Mouse (Mus musculus) embryonic facial prominence, embryonic 12.5 days (tissue): Measurements from ENCODE around the gene Arid3a. TPM values are rescaled to one million over a fixed set of nuclear protein-coding genes. Genes with fewer than 3 reads are reported as not detected.

Source experiments
- ATAC-seq: fragments of 200-750 bp; cut with Nextera tagmentation; 2 replicates; pipeline ENCODE4 v1.8.0; 2017; ENCODE audit not compliant: insufficient number of reproducible peaks, insufficient read depth, low FRiP score, low TSS enrichment
- H3K27ac ChIP-seq: fragments of 300-500 bp; sonication (generic); 2 replicates; pipeline ENCODE4 v1.5.1; 2016; ENCODE audit warnings: mild to moderate bottlenecking
- H3K27me3 ChIP-seq: fragments of 300-500 bp; sonication (generic); 2 replicates; pipeline ENCODE4 v1.6.1; 2016; ENCODE audit warnings: mild to moderate bottlenecking, moderate library complexity
- H3K36me3 ChIP-seq: fragments of 300-500 bp; sonication (generic); 2 replicates; pipeline ENCODE4 v1.6.1; 2016; ENCODE audit warnings: mild to moderate bottlenecking
- H3K4me1 ChIP-seq: fragments of 300-500 bp; sonication (generic); 2 replicates; pipeline ENCODE4 v1.6.1; 2016
- H3K4me2 ChIP-seq: fragments of 300-500 bp; sonication (generic); replicated peaks from 2 replicates; pipeline ENCODE4 v1.6.1; 2016; ENCODE audit warnings: mild to moderate bottlenecking, moderate library complexity
- H3K4me3 ChIP-seq: fragments of 300-500 bp; sonication (generic); 2 replicates; pipeline ENCODE4 v1.5.1; 2016; ENCODE audit warnings: mild to moderate bottlenecking
- H3K9ac ChIP-seq: fragments of 300-500 bp; sonication (generic); 2 replicates; pipeline ENCODE4 v1.6.1; 2016; ENCODE audit warnings: mild to moderate bottlenecking, moderate library complexity
- H3K9me3 ChIP-seq: fragments of 300-500 bp; sonication (generic); 2 replicates; pipeline ENCODE4 v1.6.1; 2016; ENCODE audit warnings: mild to moderate bottlenecking, moderate library complexity
- WGBS: fragments of 180-500 bp; shearing (Covaris S2); methylation state at CpG from one replicate; pipeline ENCODE4 v1.1.7; 2016; 5-methylcytosine and 5-hydroxymethylcytosine counted together
- polyA plus RNA-seq: library from polyadenylated mRNA; unstranded; fragments of >200 nt; fragmentation: Nextera tagmentation; extraction: Ambion mirVana; gene quantifications from 2 replicates; pipeline ENCODE4 v1.2.1, GENCODE M21; 2016

The Arid3a gene
- polyA plus RNA-seq, 1 experiment from 2014 or later, result 4.9 TPM

DNA sequence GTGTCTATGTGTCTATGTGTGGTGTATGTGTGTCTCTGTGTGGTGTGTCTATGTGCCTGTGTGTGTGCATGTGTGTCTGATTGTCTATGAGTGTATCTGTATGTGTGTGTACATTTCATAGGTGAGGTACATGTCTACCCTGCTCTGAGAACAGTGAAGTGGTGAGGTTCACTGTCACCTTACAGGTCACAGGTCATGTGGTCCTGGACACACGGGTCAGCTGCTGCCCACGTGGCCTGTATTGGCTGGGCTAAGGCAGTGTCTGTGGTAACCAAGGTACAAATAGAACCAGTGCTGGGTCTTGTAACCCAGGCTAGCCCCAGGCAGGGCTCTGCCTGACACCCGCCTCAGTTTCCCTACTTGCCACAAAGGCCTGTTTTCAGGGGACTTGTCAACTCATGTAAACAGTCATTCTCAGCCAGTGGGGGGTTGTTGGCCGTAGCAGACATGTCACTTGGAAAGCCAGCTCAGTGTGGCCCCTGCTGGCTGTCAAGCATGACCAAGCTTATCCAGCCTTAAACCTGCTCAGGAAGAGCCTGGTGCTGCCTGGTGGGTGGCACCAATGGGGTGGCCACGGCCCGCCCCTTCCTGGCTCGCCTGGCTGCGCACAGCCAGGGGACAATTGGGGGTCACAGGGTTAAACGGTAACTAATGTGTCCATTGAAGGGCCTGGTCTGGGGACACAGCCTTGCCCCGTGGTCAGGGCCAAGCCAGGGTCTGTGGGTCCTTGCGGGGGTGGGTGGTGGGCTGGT lies 11.1 kb downstream of the Arid3a start:
- Histone ChIP-seq H3K9ac (no peak overlapping the region), H3K4me1 (peaks cover 21% of the 10 kb centered on the region), H3K36me3 (peaks cover 54% of the 10 kb centered on the region; the same call in 1 of the 2 replicates), H3K4me2 (no peak overlapping the region), H3K9me3 (no peaks in the 10 kb centered on the region), H3K4me3 (no peak overlapping the region), H3K27ac (no peak overlapping the region), H3K27me3 (no peaks in the 10 kb centered on the region)
- no peak for ATAC-seq
- WGBS, result 42% methylated on average over 11 of the region's 11 CpGs

DNA sequence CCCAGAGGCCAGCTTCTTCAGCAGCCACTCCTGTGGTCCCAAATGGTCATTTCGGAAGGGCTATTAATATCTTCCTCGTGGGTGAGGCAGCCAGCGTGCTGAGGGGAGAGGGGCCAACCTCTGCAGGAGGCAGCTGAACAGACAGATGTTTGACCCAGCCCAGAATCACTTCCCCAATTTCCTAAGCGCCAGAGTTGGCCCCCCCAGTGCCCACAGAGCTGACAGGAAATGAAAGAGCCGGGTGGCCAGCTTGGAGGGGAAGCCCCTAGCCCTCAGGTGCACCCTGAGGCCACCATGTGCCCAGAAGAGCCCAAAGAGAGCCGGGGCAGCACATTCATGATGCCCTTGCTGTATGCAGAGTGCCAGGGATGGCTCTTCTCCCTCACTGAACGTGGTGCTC lies 13.9 kb downstream of the Arid3a start:
- no peak overlapping the region for H3K4me3 ChIP-seq
- H3K4me2 ChIP-seq, result no peak overlapping the region
- H3K4me1 ChIP-seq, result peaks cover 26% of the 10 kb centered on the region
- H3K27me3 ChIP-seq, result no peaks in the 10 kb centered on the region
- no peak overlapping the region for H3K27ac ChIP-seq
- no peak overlapping the region for H3K9ac ChIP-seq
- H3K36me3 ChIP-seq, result peaks cover 40% of the 10 kb centered on the region; the same call in 1 of the 2 replicates
- ATAC-seq, result no peak
- WGBS, result 63% methylated on average over 7 of the region's 7 CpGs
- H3K9me3 ChIP-seq, result no peaks in the 10 kb centered on the region

- H3K4me1 ChIP-seq, result peaks cover 32% of the 10 kb centered on the region
- H3K9ac ChIP-seq, result no peak overlapping the region
- H3K27me3 ChIP-seq, result no peaks in the 10 kb centered on the region
- WGBS, result 80% methylated on average over 1 of the region's 1 CpGs
- peaks cover 22% of the 10 kb centered on the region; the same call in 1 of the 2 replicates for H3K36me3 ChIP-seq
- no peak overlapping the region for H3K27ac ChIP-seq
- H3K4me2 ChIP-seq, result no peak overlapping the region
- H3K4me3 ChIP-seq, result no peak overlapping the region
- no peaks in the 10 kb centered on the region for H3K9me3 ChIP-seq
- no peak for ATAC-seq
Measured at GRCm38 (mm10) chr10:79942988-79943387, 16.1 kb downstream of the Arid3a start.

- H3K27me3 ChIP-seq, result no peaks in the 10 kb centered on the region
- H3K4me3 ChIP-seq, result no peak overlapping the region
- peaks cover 32% of the 10 kb centered on the region for H3K4me1 ChIP-seq
- peaks cover 21% of the 10 kb centered on the region for H3K36me3 ChIP-seq
- H3K9me3 ChIP-seq, result no peaks in the 10 kb centered on the region
- H3K27ac ChIP-seq, result no peak overlapping the region
- H3K4me2 ChIP-seq, result no peak overlapping the region
- no peak overlapping the region for H3K9ac ChIP-seq
- WGBS, result 83% methylated on average over 9 of the region's 9 CpGs
- ATAC-seq, result no peak
Measured at GRCm38 (mm10) chr10:79943471-79943901, 16.6 kb downstream of the Arid3a start.

DNA sequence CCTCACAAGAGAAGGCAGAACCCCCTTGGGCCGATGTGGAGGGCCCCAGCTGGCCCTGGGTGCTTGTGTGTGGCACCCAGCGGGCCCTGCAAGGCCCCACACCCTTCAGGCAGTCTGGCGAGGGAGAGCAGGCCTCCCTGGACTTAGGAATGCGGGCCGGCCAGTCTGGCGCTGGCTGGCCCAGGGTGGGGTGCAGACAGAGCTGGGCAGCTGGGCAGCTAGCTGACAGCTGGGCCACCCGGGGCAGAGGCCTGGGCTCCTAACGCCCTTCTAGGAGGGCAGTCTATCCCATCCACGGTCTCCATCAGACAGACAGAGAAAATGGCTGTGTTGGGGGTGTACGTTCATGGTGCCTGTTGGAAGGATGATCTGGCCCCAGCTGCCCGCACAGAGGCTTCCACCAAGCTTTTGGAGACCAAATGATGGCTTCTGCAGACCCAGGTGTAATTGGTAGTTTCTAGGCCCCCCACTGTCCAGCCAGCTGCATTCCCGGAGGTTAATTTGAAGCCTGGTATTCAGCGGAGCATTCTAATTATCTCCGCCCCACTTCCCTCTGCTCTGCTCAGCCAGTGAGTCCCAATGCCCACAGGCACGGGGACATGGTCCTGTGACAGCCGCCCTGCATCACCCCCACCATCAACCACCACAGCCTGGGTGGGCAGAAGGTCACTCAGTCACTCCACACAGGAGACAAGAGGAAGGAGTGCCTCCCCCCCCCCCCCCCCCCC lies 18.8 kb downstream of the Arid3a start:
- Histone ChIP-seq H3K9ac (0 out of 2 replicates have a peak overlapping the region, but pooled peaks have one; percentile 25), H3K27me3 (no peaks in the 10 kb centered on the region), H3K4me1 (peaks cover 32% of the 10 kb centered on the region), H3K4me3 (no peak overlapping the region), H3K9me3 (no peaks in the 10 kb centered on the region), H3K4me2 (peak overlapping the region; percentile 10; the same call in 1 of the 2 replicates), H3K36me3 (peaks cover 33% of the 10 kb centered on the region), H3K27ac (peak overlapping the region; percentile 73)
- 19% methylated on average over 16 of the region's 16 CpGs for WGBS
- no peak for ATAC-seq

GRCm38 (mm10) chr10:79946752-79947322 lies 20.0 kb downstream of the Arid3a start:
- H3K4me1 ChIP-seq, result peaks cover 32% of the 10 kb centered on the region
- ATAC-seq, result no peak

DNA sequence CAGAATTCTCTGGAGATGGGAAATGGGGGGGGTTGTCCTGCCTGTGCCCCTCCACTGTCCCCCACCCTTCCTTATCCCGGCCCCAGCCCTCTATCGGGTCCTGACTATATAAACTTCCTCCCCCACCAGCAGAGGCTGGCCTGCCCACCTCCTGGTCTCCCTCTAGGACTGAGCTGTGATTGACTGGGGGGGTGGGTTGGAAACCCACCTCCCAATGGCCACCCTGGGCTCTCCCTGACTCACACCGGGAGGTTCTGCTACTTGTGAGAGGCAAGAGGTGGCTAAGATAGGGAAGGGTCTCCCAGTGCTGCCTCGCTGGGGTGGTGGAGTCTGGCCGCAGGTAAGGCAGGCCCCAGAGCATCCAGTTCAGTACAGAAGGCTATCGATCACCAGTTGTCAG lies 20.7 kb downstream of the Arid3a start:
- Histone ChIP-seq H3K36me3 (peaks cover 39% of the 10 kb centered on the region), H3K27ac (0 out of 2 replicates have a peak overlapping the region, but pooled peaks have one; percentile 73), H3K4me1 (peaks cover 32% of the 10 kb centered on the region), H3K4me3 (no peak overlapping the region), H3K4me2 (no peak overlapping the region), H3K27me3 (no peaks in the 10 kb centered on the region), H3K9ac (no peak overlapping the region), H3K9me3 (no peaks in the 10 kb centered on the region)
- no peak for ATAC-seq
- 65% methylated on average over 6 of the region's 6 CpGs for WGBS

More at GRCm38 (mm10) chr10:79946752-79947322, 20.0 kb downstream of the Arid3a start:
- no peaks in the 10 kb centered on the region for H3K27me3 ChIP-seq
- 10% methylated on average over 7 of the region's 7 CpGs for WGBS
- H3K4me3 ChIP-seq, result 0 out of 2 replicates have a peak overlapping the region, but pooled peaks have one; percentile 0
- no peaks in the 10 kb centered on the region for H3K9me3 ChIP-seq
- H3K4me2 ChIP-seq, result no peak overlapping the region
- 0 out of 2 replicates have a peak overlapping the region, but pooled peaks have one; percentile 25 for H3K9ac ChIP-seq
- H3K27ac ChIP-seq, result peak overlapping the region; percentile 73
- peaks cover 40% of the 10 kb centered on the region for H3K36me3 ChIP-seq

GRCm38 (mm10) chr10:79949873-79950272 lies 23.0 kb downstream of the Arid3a start:
- H3K4me3 ChIP-seq, result no peak overlapping the region
- 83% methylated on average over 4 of the region's 4 CpGs for WGBS
- H3K27ac ChIP-seq, result no peak overlapping the region
- no peak overlapping the region for H3K9ac ChIP-seq
- no peaks in the 10 kb centered on the region for H3K27me3 ChIP-seq
- no peak overlapping the region for H3K4me2 ChIP-seq
- no peaks in the 10 kb centered on the region for H3K9me3 ChIP-seq
- peaks cover 24% of the 10 kb centered on the region for H3K4me1 ChIP-seq
- H3K36me3 ChIP-seq, result peaks cover 48% of the 10 kb centered on the region
- ATAC-seq, result no peak

GRCm38 (mm10) chr10:79950661-79951060 lies 23.8 kb downstream of the Arid3a start:
- no peak for ATAC-seq
- 87% methylated on average over 18 of the region's 18 CpGs for WGBS
- Histone ChIP-seq H3K27me3 (no peaks in the 10 kb centered on the region), H3K36me3 (peaks cover 48% of the 10 kb centered on the region), H3K9me3 (no peaks in the 10 kb centered on the region), H3K9ac (no peak overlapping the region), H3K27ac (no peak overlapping the region), H3K4me3 (no peak overlapping the region), H3K4me1 (peaks cover 19% of the 10 kb centered on the region), H3K4me2 (no peak overlapping the region)

DNA sequence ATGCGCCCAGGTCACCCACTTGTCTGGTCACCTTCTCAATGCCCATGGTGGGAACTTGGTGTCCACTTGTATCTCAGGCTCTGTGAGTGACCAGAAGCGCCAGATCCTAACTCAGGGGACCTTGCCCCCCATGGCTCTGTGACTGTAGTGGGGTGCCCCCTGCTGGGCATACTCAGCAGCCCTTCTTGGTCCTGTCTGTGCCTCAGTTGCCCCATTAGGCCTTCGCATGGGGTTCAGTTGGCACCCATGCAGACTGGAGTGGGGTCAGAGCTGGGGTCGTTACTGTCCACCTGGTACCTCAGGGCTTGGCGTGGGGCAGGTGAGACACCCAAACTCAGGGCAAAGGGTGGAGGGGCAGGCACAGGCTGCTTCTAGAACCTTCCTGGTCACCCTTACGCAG lies 27.1 kb downstream of the Arid3a start:
- 85% methylated on average over 6 of the region's 6 CpGs for WGBS
- no peak for ATAC-seq
- no peak overlapping the region for H3K9ac ChIP-seq
- no peaks in the 10 kb centered on the region for H3K27me3 ChIP-seq
- H3K4me1 ChIP-seq, result peaks cover 6% of the 10 kb centered on the region; the same call in 1 of the 2 replicates
- H3K27ac ChIP-seq, result no peak overlapping the region
- H3K36me3 ChIP-seq, result peaks cover 39% of the 10 kb centered on the region
- no peak overlapping the region for H3K4me2 ChIP-seq
- H3K9me3 ChIP-seq, result no peaks in the 10 kb centered on the region
- no peak overlapping the region for H3K4me3 ChIP-seq

DNA sequence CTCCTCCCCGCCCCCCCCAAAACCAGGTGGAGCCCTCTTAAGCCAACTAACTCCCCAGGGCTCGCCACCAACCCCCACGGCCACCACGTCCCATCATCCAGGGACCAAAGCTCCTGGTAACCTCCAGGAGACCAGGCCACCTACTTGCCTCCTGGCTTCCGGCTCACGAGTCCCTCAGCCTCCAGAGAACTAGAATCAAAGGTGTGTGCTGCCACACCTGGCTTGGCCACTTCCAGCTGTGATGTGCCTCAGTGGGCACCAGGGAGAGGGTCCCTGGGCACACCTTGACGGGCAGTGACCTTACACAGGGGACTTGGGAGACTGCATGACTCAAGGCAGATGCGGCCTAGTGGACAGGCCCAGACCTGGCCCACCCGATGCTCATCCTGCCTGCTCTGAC lies 28.8 kb downstream of the Arid3a start:
- 73% methylated on average over 9 of the region's 9 CpGs for WGBS
- Histone ChIP-seq H3K27me3 (no peaks in the 10 kb centered on the region), H3K4me3 (no peak overlapping the region), H3K9me3 (no peaks in the 10 kb centered on the region), H3K4me1 (peaks cover 8% of the 10 kb centered on the region), H3K27ac (no peak overlapping the region), H3K36me3 (peaks cover 22% of the 10 kb centered on the region), H3K9ac (peak overlapping the region; percentile 15; the same call in 1 of the 2 replicates), H3K4me2 (no peak overlapping the region)
- ATAC-seq, result no peak
